Mouse (Mus musculus) urinary bladder, adult 2 months (tissue): Measurements from ENCODE around the gene Lmna. TPM values are rescaled to one million over a fixed set of nuclear protein-coding genes. Genes with fewer than 3 reads are reported as not detected.

Experiments
- DNase-seq: peaks from one replicate; pipeline ENCODE4 v3.0.0; 2022; ENCODE audit warnings: low spot score
- polyA plus RNA-seq: library from polyadenylated mRNA; depleted of rRNA; stranded (reverse); fragments of >200 nt; gene quantifications from 2 replicates; pipeline ENCODE4 v1.2.3, GENCODE M21; 2012

Lmna gene
- polyA plus RNA-seq, 1 experiment = 171 TPM

DNA sequence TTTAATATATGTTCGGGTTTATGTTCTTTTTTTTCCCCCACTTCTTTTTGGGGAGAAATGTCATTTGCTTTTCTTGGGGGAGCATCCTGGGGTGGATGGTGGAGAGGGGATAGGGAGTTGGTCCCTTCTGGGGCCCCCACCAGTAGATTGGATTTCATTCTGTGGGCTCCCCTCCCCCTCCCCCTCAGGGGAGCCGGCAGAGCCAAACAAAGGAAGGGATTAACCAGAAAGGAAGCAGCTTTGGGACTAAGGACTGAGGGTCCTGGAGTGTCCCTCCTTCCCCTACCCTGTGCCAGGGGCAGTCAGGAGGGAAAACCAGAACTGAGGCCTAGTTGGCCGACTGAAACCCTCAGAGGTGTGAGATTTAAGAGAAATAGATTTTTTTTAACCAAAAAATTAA, 29.6 kb upstream of the Lmna start:
- DNase-seq = no peak

DNA sequence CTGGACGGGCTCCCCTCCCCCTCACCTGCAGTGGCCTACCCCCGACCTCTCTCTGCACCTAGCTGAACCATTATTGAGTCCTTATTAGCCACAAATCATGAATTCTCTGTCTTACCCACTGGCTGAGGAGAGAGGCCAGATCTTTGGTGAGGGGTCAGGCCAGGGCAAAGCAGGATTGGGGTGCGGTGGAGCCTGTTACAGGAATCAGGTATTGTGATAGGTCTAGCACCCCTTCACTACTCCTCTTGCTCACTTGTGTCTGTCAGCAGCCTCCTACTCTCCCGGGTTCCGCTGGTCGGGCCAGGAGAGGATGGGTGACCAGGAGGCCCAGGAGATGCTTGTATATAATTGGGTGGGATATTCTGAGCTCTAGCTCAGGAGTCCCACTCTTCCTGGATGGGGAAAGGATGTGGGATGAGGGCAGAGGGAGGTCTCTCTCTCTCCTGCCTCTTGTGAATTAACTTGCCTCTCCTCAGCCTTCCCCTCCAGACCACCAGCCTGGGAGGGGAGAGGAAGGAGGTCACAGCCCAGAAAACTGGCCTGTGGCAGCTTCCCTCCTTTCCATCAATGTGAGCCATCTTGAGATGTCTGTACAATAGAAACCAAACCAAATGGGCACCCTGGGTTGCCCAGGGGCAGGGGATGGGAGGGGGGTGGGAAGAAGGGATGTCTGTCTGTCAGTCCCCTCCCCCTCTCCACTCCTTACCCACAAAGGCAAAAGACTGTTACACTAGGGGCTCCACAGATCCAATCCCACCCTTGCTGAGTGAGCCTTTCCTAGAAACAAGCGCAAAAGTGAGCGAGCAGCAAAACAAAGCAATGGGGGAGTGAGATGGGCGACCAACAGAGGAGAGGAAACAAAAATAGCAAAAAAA, 28.8 kb upstream of the Lmna start:
- no peak for DNase-seq

- no peak for DNase-seq
These were observed 27.4 kb upstream of the Lmna start for GRCm38 (mm10) chr3:88537146-88537545.

DNA sequence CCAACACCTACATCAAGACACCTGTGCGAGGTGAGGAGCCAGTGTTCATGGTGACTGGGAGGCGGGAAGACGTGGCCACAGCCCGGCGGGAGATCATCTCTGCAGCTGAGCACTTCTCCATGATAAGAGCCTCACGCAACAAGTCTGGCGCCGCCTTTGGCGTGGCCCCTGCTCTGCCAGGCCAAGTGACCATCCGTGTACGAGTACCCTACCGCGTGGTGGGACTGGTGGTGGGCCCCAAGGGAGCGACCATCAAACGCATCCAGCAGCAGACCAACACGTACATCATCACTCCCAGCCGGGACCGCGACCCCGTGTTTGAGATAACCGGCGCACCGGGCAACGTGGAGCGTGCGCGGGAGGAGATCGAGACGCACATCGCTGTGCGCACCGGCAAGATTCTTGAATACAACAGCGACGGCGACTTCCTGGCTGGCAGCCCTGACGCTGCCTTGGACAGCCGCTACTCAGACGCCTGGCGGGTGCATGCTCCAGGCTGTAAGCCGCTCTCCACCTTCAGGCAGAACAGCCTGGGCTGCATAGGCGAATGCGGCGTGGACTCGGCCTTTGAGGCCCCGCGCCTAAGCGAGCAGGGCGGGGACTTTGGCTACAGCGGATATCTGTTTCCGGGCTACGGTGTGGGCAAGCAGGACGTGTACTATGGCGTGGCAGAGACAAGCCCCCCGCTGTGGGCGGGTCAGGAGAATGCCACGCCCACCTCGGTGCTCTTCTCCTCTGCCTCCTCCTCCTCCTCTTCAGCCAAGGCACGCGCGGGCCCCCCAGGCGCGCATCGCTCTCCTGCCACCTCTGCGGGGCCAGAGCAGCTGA, 26.6 kb upstream of the Lmna start:
- DNase-seq = peak; percentile 62

DNA sequence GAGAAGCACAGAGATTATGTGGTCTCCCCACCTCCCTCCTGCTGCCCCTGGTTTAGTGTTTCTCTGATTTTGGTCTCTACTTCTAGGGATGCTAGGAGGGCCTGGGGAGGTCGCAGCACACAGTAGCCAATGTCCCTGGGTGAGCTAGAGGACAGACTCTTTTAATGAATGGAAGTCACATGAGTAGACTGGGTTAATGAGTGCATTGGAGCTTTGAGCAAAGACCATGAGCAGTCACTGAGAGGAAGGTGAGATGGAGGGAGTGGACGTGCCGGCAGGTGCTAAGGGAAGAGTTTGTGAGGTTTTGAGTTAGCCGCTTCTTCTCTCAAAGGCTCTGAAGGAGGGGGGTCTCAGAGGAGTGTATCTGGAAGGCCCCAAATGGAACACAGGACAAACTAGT, 25.8 kb upstream of the Lmna start:
- DNase-seq = no peak

- no peak for DNase-seq
These were observed 25.2 kb upstream of the Lmna start for GRCm38 (mm10) chr3:88535005-88535404.

DNA sequence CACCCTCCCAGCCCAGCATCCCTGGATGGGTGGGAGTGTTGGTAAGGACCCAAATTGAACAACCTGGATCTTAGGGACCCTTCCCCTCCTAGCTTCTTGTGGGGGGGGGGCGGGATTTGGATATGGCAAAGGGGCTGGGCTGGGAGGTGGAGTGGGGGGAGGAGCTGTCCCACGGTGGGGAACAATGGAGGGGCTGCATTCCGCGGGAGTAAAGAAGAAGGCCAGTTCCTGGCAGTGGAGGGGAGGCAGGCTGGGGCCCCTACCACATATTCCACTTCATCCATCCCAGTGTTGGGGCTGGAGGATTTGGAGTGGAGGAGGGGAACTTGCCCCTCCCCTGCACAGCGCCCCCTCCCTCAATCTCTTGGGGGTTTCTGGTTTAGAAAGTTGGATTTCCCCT, 23.9 kb upstream of the Lmna start:
- no peak for DNase-seq

DNA sequence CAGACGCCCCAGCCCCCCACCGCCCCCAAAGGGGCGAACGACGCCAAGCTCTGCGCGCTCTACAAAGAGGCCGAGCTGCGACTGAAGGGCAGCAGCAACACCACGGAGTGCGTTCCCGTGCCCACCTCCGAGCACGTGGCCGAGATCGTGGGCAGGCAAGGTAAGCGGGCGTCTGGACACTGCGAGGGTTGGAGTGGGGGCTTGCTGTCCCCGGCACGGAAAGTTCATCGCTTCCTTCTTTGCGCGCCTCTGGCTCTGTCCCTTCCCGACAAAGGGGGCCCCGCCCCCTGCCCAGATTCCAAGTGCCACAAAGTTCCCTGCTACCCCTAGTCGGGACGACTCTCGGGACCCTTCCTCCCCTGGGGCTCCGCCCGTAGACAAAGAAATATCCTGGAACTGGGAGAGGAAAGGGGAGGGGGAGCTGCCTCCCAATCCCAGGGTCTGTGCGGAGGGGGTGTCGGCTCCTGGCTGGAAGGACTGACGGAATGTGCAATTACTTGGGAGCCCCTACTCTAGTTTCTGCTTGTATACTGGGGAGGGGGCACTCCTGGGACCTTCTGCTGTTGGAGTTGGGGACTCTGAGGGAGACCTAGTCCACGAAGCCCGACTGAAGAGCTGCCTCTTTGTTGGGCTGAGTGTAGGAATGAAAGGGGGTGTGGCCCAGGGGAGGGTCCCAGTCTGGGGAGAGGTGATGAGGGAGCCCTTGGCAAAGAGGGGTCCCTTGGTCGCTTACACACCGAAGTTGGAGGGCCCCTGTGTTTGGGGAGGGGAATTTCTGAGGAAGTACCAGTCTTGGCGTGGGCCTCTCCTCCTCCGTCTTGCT, 23.1 kb upstream of the Lmna start:
- no peak for DNase-seq

DNA sequence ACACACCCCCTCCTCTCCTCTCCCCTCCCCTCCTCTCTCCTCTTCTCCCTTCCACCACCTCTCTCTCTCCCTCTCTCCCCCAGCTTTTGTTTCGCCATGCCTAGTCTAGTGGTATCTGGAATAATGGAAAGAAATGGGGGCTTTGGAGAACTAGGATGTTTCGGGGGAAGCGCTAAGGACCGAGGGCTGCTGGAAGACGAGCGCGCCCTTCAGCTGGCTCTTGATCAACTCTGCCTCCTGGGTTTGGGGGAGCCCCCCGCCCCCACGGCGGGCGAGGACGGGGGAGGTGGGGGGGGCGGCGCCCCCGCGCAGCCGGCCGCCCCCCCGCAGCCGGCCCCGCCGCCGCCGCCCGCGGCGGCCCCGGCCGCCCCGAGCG, 22.5 kb upstream of the Lmna start, which contains the start of gene Mex3a:
Mex3a (plus strand) TSS at position 97 of the 376 bp plus-strand sequence.
- DNase-seq = no peak

- DNase-seq = peak; percentile 86
These were observed 21.9 kb upstream of the Lmna start for GRCm38 (mm10) chr3:88531348-88532298.

GRCm38 (mm10) chr3:88530082-88530864, 20.5 kb upstream of the Lmna start:
- DNase-seq = no peak

- no peak for DNase-seq
These were observed 19.6 kb upstream of the Lmna start for GRCm38 (mm10) chr3:88529204-88530000.

DNA sequence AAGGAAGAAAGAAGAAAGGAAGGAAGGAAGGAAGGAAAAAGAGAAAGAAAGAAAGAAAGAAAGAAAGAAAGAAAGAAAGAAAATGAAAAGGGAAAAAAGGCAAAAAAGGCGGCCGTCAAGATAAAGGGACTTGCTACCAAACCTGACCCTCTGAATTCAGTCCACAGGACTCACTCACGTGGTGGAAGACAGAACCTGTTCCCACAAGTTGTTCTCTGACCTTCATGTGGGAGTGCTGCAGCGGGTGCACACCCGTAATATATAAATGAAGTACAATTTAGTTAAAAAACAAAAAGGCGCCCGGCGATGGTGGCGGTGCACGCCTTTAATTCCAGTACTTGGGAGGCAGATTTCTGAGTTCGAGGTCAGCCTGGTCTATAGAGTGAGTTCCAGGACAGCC, 18.9 kb upstream of the Lmna start:
- DNase-seq = no peak

GRCm38 (mm10) chr3:88527565-88527964, 17.8 kb upstream of the Lmna start:
- no peak for DNase-seq

GRCm38 (mm10) chr3:88526157-88527131, 16.7 kb upstream of the Lmna start:
- peak; percentile 67 for DNase-seq

- no peak for DNase-seq
These were observed 15.3 kb upstream of the Lmna start for GRCm38 (mm10) chr3:88525021-88525420.

GRCm38 (mm10) chr3:88523027-88523426, 13.3 kb upstream of the Lmna start:
- DNase-seq = no peak

DNA sequence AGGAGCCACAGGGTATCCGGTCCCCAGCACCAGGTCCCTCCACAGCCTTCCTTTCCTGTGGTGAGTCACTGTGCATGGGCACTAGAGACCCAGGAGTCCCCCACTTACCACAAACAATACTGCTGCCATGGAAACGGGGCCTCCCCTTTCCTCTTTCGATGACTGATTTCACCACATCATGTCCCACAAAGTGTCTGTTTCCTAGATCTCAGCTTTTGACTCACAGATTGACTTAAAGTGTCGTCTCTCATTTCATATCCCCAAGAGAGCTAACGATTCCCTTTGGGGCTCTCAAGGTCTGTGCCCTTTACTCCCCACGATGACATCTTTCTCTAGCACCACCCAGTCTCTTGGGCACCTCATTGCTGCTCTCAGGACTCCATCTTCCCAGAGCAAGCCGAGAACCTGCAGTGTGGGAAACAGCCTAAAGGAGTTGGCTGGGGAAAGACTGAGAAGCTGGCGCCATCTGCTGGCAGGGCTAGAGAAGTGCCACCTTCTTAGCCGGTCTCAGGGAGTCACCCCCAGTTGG, 12.1 kb upstream of the Lmna start:
- DNase-seq = peak; percentile 67
